8 mouse cellular contexts compared by ENCODE assay signal in the genomic region with DNA sequence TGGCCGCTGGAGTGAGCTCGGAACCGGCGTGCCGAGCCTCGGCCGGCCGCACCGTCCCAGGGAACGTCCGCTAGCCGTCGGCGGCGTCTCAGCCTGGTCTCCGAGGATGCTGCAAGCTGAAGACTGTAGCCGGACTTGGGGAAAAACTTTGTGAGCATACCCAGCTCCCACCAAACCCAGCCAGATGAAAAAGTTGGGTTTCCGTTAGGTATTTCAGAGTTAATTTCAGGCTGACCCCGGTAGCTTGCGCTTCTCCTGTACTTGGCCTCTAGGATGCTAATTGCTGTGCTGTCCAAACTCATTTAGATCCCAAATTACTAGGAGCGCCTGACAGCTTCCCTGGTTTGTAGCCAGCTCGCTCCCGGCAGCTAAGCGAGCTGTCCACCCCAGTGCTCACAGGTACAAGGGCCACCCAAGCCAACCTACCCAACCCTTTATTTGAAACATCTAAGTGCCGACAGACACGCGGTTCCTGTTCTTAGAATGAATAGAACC. TPM values are rescaled to one million over a fixed set of nuclear protein-coding genes. Genes with fewer than 3 reads are reported as not detected.
DNase-seq lines count a peak whose midpoint lies in the region; ATAC-seq lines count a peak whose summit lies in the region.

No protein-coding gene starts in this region.

- H3K4me1 ChIP-seq in embryonic facial prominence, embryonic 13.5 days = peaks cover 19% of the 10 kb centered on the region
- peaks cover 18% of the 10 kb centered on the region for H3K4me1 ChIP-seq in heart, embryonic 13.5 days
- H3K4me1 ChIP-seq in midbrain, embryonic 15.5 days = 0 out of 2 replicates have a peak, but pooled peaks cover 4% of the 10 kb centered on the region

- H3K27ac ChIP-seq in embryonic facial prominence, embryonic 13.5 days = peak overlapping the region; percentile 78
- peak overlapping the region; percentile 96 for H3K27ac ChIP-seq in heart, embryonic 13.5 days (replicated peaks)
- H3K27ac ChIP-seq in midbrain, embryonic 15.5 days = peak overlapping the region; percentile 98

- under 1% methylated on average over 27 of the region's 27 CpGs for WGBS in embryonic facial prominence, embryonic 13.5 days
- whole genome bisulfite sequencing in heart, embryonic 13.5 days = 1% methylated on average over 27 of the region's 27 CpGs
- under 1% methylated on average over 27 of the region's 27 CpGs for WGBS in midbrain, embryonic 15.5 days

- H3K4me3 ChIP-seq in embryonic facial prominence, embryonic 13.5 days = peak overlapping the region; percentile 67
- peak overlapping the region; percentile 72 for H3K4me3 ChIP-seq in heart, embryonic 13.5 days
- H3K4me3 ChIP-seq in midbrain, embryonic 15.5 days = peak overlapping the region; percentile 75

- no peaks in the 10 kb centered on the region for H3K36me3 ChIP-seq in embryonic facial prominence, embryonic 13.5 days
- no peaks in the 10 kb centered on the region for H3K36me3 ChIP-seq in heart, embryonic 13.5 days
- no peaks in the 10 kb centered on the region for H3K36me3 ChIP-seq in midbrain, embryonic 15.5 days (replicated peaks)

- H3K9me3 ChIP-seq in embryonic facial prominence, embryonic 13.5 days = no peaks in the 10 kb centered on the region
- no peaks in the 10 kb centered on the region for H3K9me3 ChIP-seq in heart, embryonic 13.5 days
- no peaks in the 10 kb centered on the region for H3K9me3 ChIP-seq in midbrain, embryonic 15.5 days

- peak overlapping the region; percentile 84 for H3K9ac ChIP-seq in embryonic facial prominence, embryonic 13.5 days
- peak overlapping the region; percentile 93 for H3K9ac ChIP-seq in heart, embryonic 13.5 days
- H3K9ac ChIP-seq in midbrain, embryonic 15.5 days = peak overlapping the region; percentile 92

- peak overlapping the region; percentile 81 for H3K4me2 ChIP-seq in embryonic facial prominence, embryonic 13.5 days
- H3K4me2 ChIP-seq in heart, embryonic 13.5 days = peak overlapping the region; percentile 84
- H3K4me2 ChIP-seq in midbrain, embryonic 15.5 days = peak overlapping the region; percentile 83

- H3K27me3 ChIP-seq in embryonic facial prominence, embryonic 13.5 days = peaks cover 33% of the 10 kb centered on the region
- H3K27me3 ChIP-seq in heart, embryonic 13.5 days (replicated peaks) = 0 out of 2 replicates have a peak, but pooled peaks cover 8% of the 10 kb centered on the region
- peaks cover 6% of the 10 kb centered on the region; the same call in 1 of the 2 replicates for H3K27me3 ChIP-seq in midbrain, embryonic 15.5 days (replicated peaks)

- ATAC-seq in embryonic facial prominence, embryonic 13.5 days (ENCODE audit: insufficient number of reproducible peaks, insufficient read depth, low FRiP score, low TSS enrichment, low read depth) = 0 out of 2 replicates have a peak, but pooled peaks have one; percentile 49
- no peak; the same call in 1 of the 2 replicates for ATAC-seq in heart, embryonic 13.5 days (ENCODE audit: extremely low read depth, insufficient number of reproducible peaks, low FRiP score, low TSS enrichment)
- peak; percentile 22 for ATAC-seq in midbrain, embryonic 15.5 days (replicated peaks)
- ATAC-seq in erythroid progenitor cell, adult 5-6 weeks (replicated peaks; ENCODE audit: low FRiP score, poor library complexity, severe bottlenecking) = no peak

- DNase-seq in ovary, postnatal 14 days (ENCODE audit: low spot score) = peak; percentile 2
- no peak for DNase-seq in ovary, adult 18-20 months (ENCODE audit: low spot score)
- peak; percentile 20 to 30 for DNase-seq in left cerebral cortex, postnatal 25 days (ENCODE audit: low spot score in 2 of 2)
- DNase-seq in thymus, postnatal 4 days = no peak

- intact Hi-C loops in left cerebral cortex, postnatal 25 days (cut with DNase I) = loop anchor here (5.0 kb wide), 1 partner anchor 67 kb away; no protein-coding TSS in a partner anchor

RNA-seq across cellular contexts. Expression of a gene that starts 0.8 kb away (rescaled TPM):
- polyA plus RNA-seq in embryonic facial prominence, embryonic 13.5 days (2015; fragmentation: Nextera tagmentation; extraction: Ambion mirVana) = 11.4 and 14.0 TPM in 2 replicates
- polyA plus RNA-seq in heart, embryonic 13.5 days (2015; fragmentation: Nextera tagmentation; extraction: Ambion mirVana) = 17.7 and 20.4 TPM in 2 replicates
- total RNA-seq in left cerebral cortex, postnatal 25 days (2021) = 100 to 1,000 TPM; 203 to 205 TPM
- polyA plus RNA-seq in midbrain, embryonic 15.5 days (2015; fragmentation: Nextera tagmentation; extraction: Ambion mirVana) = 37.0 and 40.5 TPM in 2 replicates
- 0.72 and 2.1 TPM in 2 replicates for total RNA-seq in erythroid progenitor cell, adult 5-6 weeks (2015; ENCODE audit: low replicate concordance)
- 0.26 and 1.5 TPM in 2 replicates for total RNA-seq in erythroid progenitor cell, adult 5-6 weeks (2017; ENCODE audit: low replicate concordance)

Comparison
In these comparisons a context has a peak if more than half of its experiments do, and no peak if none do; other contexts are left out.
1. DNase-seq: peak in ovary, postnatal 14 days (single experiment) and left cerebral cortex, postnatal 25 days (2 of 2); none in ovary, adult 18-20 months (single experiment) and thymus, postnatal 4 days (single experiment).
2. ATAC-seq: peak in embryonic facial prominence, embryonic 13.5 days (single experiment) and midbrain, embryonic 15.5 days (single experiment); none in heart, embryonic 13.5 days (single experiment) and erythroid progenitor cell, adult 5-6 weeks (single experiment).
3. Peak in every context shown above with its lines, with median percentiles within 50 percentile points of each other: H3K27ac ChIP-seq, H3K4me2 ChIP-seq, H3K4me3 ChIP-seq and H3K9ac ChIP-seq.